10 mouse cellular contexts compared by ENCODE assay signal in genomic region chr4:56820017-56820550, GRCm38 (mm10). TPM values are rescaled to one million over a fixed set of nuclear protein-coding genes. Genes with fewer than 3 reads are reported as not detected.
A peak's percentile ranks its signal among the peaks of the same experiment; 100 is the strongest.
DNase-seq lines count a peak whose midpoint lies in the region; ATAC-seq and TF ChIP-seq lines count a peak whose summit lies in the region.
"Had no signal": no experiment of that assay in that cellular context is flagged by ENCODE, and none has a peak within 500 bp of the region (broad histone marks: within the 10 kb centered on the region; RNA-seq: fewer than 3 reads in every experiment).

No protein-coding gene starts in this region.

- no peak overlapping the region for H3K9ac ChIP-seq in forebrain, postnatal 0 days
- H3K9ac ChIP-seq in forebrain, embryonic 16.5 days (replicated peaks; ENCODE audit: low read depth, low read length), result no peak overlapping the region
- H3K9ac ChIP-seq in liver, postnatal 0 days (replicated peaks), result no peak overlapping the region
- H3K9ac ChIP-seq: embryonic facial prominence, embryonic 12.5 days had no signal

- no peak overlapping the region for H3K4me2 ChIP-seq in forebrain, postnatal 0 days (ENCODE audit: low read depth)
- no peak overlapping the region for H3K4me2 ChIP-seq in forebrain, embryonic 16.5 days (ENCODE audit: low read length)
- H3K4me2 ChIP-seq in liver, postnatal 0 days (ENCODE audit: low read depth, low read length), result no peak overlapping the region
- H3K4me2 ChIP-seq: embryonic facial prominence, embryonic 12.5 days had no signal

- TF ChIP-seq CTCF in forebrain, postnatal 0 days (IDR thresholded peaks at IDR 0.05; ENCODE audit: low read depth), result peak; percentile 69
- TF ChIP-seq CTCF in liver, postnatal 0 days (IDR thresholded peaks at IDR 0.05; ENCODE audit: low read depth), result peak; percentile 68
- TF ChIP-seq CTCF in Patski (IDR thresholded peaks at IDR 0.05), result peak; percentile 49

- no peaks in the 10 kb centered on the region for H3K27me3 ChIP-seq in forebrain, postnatal 0 days (ENCODE audit: insufficient read depth, low read length)
- H3K27me3 ChIP-seq in forebrain, embryonic 16.5 days (replicated peaks; ENCODE audit: control insufficient read depth, insufficient read depth, low read length), result no peaks in the 10 kb centered on the region
- H3K27me3 ChIP-seq in liver, postnatal 0 days (ENCODE audit: insufficient read depth, low read length), result no peaks in the 10 kb centered on the region
- H3K27me3 ChIP-seq in Patski, result no peaks in the 10 kb centered on the region
- H3K27me3 ChIP-seq: embryonic facial prominence, embryonic 12.5 days had no signal

- peaks cover 12% of the 10 kb centered on the region; the same call in 1 of the 2 replicates for H3K36me3 ChIP-seq in forebrain, postnatal 0 days (ENCODE audit: insufficient read depth)
- H3K36me3 ChIP-seq in forebrain, embryonic 16.5 days (ENCODE audit: control insufficient read depth, insufficient read depth), result no peaks in the 10 kb centered on the region; the same call in 1 of the 2 replicates
- H3K36me3 ChIP-seq in liver, postnatal 0 days (replicated peaks; ENCODE audit: insufficient read depth, low read length), result no peaks in the 10 kb centered on the region
- H3K36me3 ChIP-seq: embryonic facial prominence, embryonic 12.5 days had no signal

- POLR2A ChIA-PET in Patski (lab: Charles Lee), result no interaction called here

- no peaks in the 10 kb centered on the region for H3K4me1 ChIP-seq in forebrain, postnatal 0 days (ENCODE audit: insufficient read depth)
- H3K4me1 ChIP-seq in forebrain, embryonic 16.5 days (replicated peaks; ENCODE audit: control insufficient read depth, insufficient read depth, low read length), result no peaks in the 10 kb centered on the region
- no peaks in the 10 kb centered on the region for H3K4me1 ChIP-seq in liver, postnatal 0 days (ENCODE audit: insufficient read depth)
- H3K4me1 ChIP-seq: embryonic facial prominence, embryonic 12.5 days had no signal

- no peaks in the 10 kb centered on the region for H3K9me3 ChIP-seq in forebrain, postnatal 0 days (ENCODE audit: low read length)
- H3K9me3 ChIP-seq in forebrain, embryonic 16.5 days (ENCODE audit: control insufficient read depth, low read length), result no peaks in the 10 kb centered on the region
- no peaks in the 10 kb centered on the region for H3K9me3 ChIP-seq in liver, postnatal 0 days (ENCODE audit: low read length)
- H3K9me3 ChIP-seq: embryonic facial prominence, embryonic 12.5 days had no signal

- CTCF ChIA-PET in Patski (lab: Charles Lee), result interaction anchor here (0.9 to 1.8 kb wide), 7 partner anchors 9 to 47 kb away, joined by 3 to 19 read pairs (median 4); partner anchors contain the start of genes Elp1 and Fam206a

- no peak overlapping the region for H3K4me3 ChIP-seq in forebrain, postnatal 0 days (ENCODE audit: low read depth, low read length)
- no peak overlapping the region for H3K4me3 ChIP-seq in forebrain, embryonic 16.5 days (replicated peaks; ENCODE audit: low read length)
- H3K4me3 ChIP-seq in liver, postnatal 0 days (ENCODE audit: low read depth, low read length), result no peak overlapping the region
- H3K4me3 ChIP-seq: embryonic facial prominence, embryonic 12.5 days; myocyte had no signal

- no peak for TF ChIP-seq EP300 in liver, postnatal 0 days (IDR thresholded peaks at IDR 0.05; ENCODE audit: low read depth)

- DNase-seq in forebrain, postnatal 0 days, result peak; percentile 68
- DNase-seq in liver, postnatal 0 days, result no peak
- DNase-seq in liver (no peak), Patski (ENCODE audit: low read depth, low spot score) (no peak)
- DNase-seq in retina, embryonic 14.5 days (ENCODE audit: low spot score), result peak; percentile 72
- DNase-seq in heart, adult 11 months, result no peak
- no peak for DNase-seq in adrenal gland, postnatal 25 days

- ATAC-seq in forebrain, postnatal 0 days, result peak; percentile 42; the same call in 1 of the 2 replicates
- no peak for ATAC-seq in forebrain, embryonic 16.5 days
- no peak for ATAC-seq in liver, postnatal 0 days
- no peak for ATAC-seq in Patski

- H3K27ac ChIP-seq in forebrain, postnatal 0 days (ENCODE audit: low read depth, low read length), result no peak overlapping the region
- H3K27ac ChIP-seq in forebrain, embryonic 16.5 days (ENCODE audit: low read length), result no peak overlapping the region
- H3K27ac ChIP-seq in liver, postnatal 0 days (ENCODE audit: low read depth), result no peak overlapping the region
- H3K27ac ChIP-seq: embryonic facial prominence, embryonic 12.5 days had no signal

- in situ Hi-C loops in Patski (cut with MboI; ENCODE audit: low pct_unique_long_range_greater_than_20kb), result no loop called here

RNA-seq across cellular contexts. Expression of gene Fam206a, which starts 17.9 kb away (rescaled TPM):
- total RNA-seq in forebrain, postnatal 0 days (2014; rRNA removed), result 10.0 and 12.3 TPM in 2 replicates
- 8.0 and 11.1 TPM in 2 replicates for polyA plus RNA-seq in forebrain, postnatal 0 days (2015; fragmentation: Nextera tagmentation; extraction: Ambion mirVana)
- 16.0 and 16.4 TPM in 2 replicates for polyA plus RNA-seq in forebrain, embryonic 16.5 days (2015; fragmentation: Nextera tagmentation; extraction: Ambion mirVana)
- polyA plus RNA-seq in liver, postnatal 0 days (2015; fragmentation: Nextera tagmentation; extraction: Ambion mirVana), result 1.6 and 2.2 TPM in 2 replicates
- 15.1 TPM for polyA plus RNA-seq in Patski (2021)
- total RNA-seq in adrenal gland, postnatal 25 days (2021), result 13.1 and 14.6 TPM in 2 replicates

RNA-seq across cellular contexts. Expression of gene Elp1, which starts 18.0 kb away (rescaled TPM):
- total RNA-seq in forebrain, postnatal 0 days (2014; rRNA removed), result 89.2 and 98.1 TPM in 2 replicates
- polyA plus RNA-seq in forebrain, postnatal 0 days (2015; fragmentation: Nextera tagmentation; extraction: Ambion mirVana), result 38.2 and 44.8 TPM in 2 replicates
- polyA plus RNA-seq in forebrain, embryonic 16.5 days (2015; fragmentation: Nextera tagmentation; extraction: Ambion mirVana), result 64.7 and 68.7 TPM in 2 replicates
- polyA plus RNA-seq in liver, postnatal 0 days (2015; fragmentation: Nextera tagmentation; extraction: Ambion mirVana), result 7.3 and 8.1 TPM in 2 replicates
- polyA plus RNA-seq in Patski (2021), result 21.0 TPM
- 35.5 and 40.1 TPM in 2 replicates for total RNA-seq in adrenal gland, postnatal 25 days (2021)

RNA-seq across cellular contexts. Expression of gene Ctnnal1, which starts 44.9 kb away (rescaled TPM):
- total RNA-seq in forebrain, postnatal 0 days (2014; rRNA removed), result 9.2 and 14.5 TPM in 2 replicates
- 5.3 and 8.5 TPM in 2 replicates for polyA plus RNA-seq in forebrain, postnatal 0 days (2015; fragmentation: Nextera tagmentation; extraction: Ambion mirVana)
- polyA plus RNA-seq in forebrain, embryonic 16.5 days (2015; fragmentation: Nextera tagmentation; extraction: Ambion mirVana), result 11.1 and 11.4 TPM in 2 replicates
- 4.3 and 5.1 TPM in 2 replicates for polyA plus RNA-seq in liver, postnatal 0 days (2015; fragmentation: Nextera tagmentation; extraction: Ambion mirVana)
- 33.7 TPM for polyA plus RNA-seq in Patski (2021)
- total RNA-seq in adrenal gland, postnatal 25 days (2021), result 21.9 and 26.6 TPM in 2 replicates

Comparison
In these comparisons a context has a peak if more than half of its experiments do, and no peak if none do; other contexts are left out.
1. DNase-seq: peak in forebrain, postnatal 0 days (single experiment) and retina, embryonic 14.5 days (single experiment); none in liver, postnatal 0 days (single experiment), liver (single experiment), Patski (single experiment), heart, adult 11 months (single experiment) and adrenal gland, postnatal 25 days (single experiment).
2. Peak in every context shown above with its lines, with median percentiles within 50 percentile points of each other: CTCF ChIP-seq.